Mouse (Mus musculus) gastrocnemius, adult 8-10 months (tissue): ENCODE results near the gene Prr22. TPM values are rescaled to one million over a fixed set of nuclear protein-coding genes. Genes with fewer than 3 reads are reported as not detected.

Experiments
- DNase-seq, 2 experiments: peaks; one replicate each; pipeline ENCODE4 v3.0.0; 2022; ENCODE audit warnings: low spot score in 2 of 2
- total RNA-seq, 4 experiments: library from RNA; stranded (reverse); gene quantifications; 2 replicates each; pipeline ENCODE4 v1.2.4; 2022

Gene Prr22
- total RNA-seq: under 1 TPM in 1 of 4 experiments, not detected in 3; 0.12 TPM

- no peak for DNase-seq
Measured at GRCm38 (mm10) chr17:56769950-56770349, at the start of gene Prr22. Prr22 (plus strand) TSS chr17:56770250.

- peak in 1 of 2 experiments; percentile 72 for DNase-seq
Measured at GRCm38 (mm10) chr17:56722441-56722840, 47.6 kb upstream of the Prr22 start.

- no peak for DNase-seq
Measured at GRCm38 (mm10) chr17:56723419-56724161, 46.5 kb upstream of the Prr22 start.

- DNase-seq: no peak
Measured at GRCm38 (mm10) chr17:56727029-56727649, 42.9 kb upstream of the Prr22 start.

- no peak for DNase-seq
Measured at GRCm38 (mm10) chr17:56727659-56728058, 42.4 kb upstream of the Prr22 start.

GRCm38 (mm10) chr17:56728117-56728516 lies 41.9 kb upstream of the Prr22 start:
- DNase-seq: no peak

- DNase-seq: no peak
Measured at GRCm38 (mm10) chr17:56729151-56729550, 40.9 kb upstream of the Prr22 start.

- no peak for DNase-seq
Measured at GRCm38 (mm10) chr17:56729656-56730055, 40.4 kb upstream of the Prr22 start.

GRCm38 (mm10) chr17:56736534-56736933 lies 33.5 kb upstream of the Prr22 start:
- DNase-seq: no peak

GRCm38 (mm10) chr17:56738221-56738620 lies 31.8 kb upstream of the Prr22 start:
- DNase-seq: no peak

GRCm38 (mm10) chr17:56740118-56740787 lies 29.8 kb upstream of the Prr22 start:
- no peak for DNase-seq

GRCm38 (mm10) chr17:56740788-56741160 lies 29.3 kb upstream of the Prr22 start:
- DNase-seq: no peak

GRCm38 (mm10) chr17:56744173-56744572 lies 25.9 kb upstream of the Prr22 start:
- no peak for DNase-seq

- no peak for DNase-seq
Measured at GRCm38 (mm10) chr17:56751404-56752072, 18.5 kb upstream of the Prr22 start.

GRCm38 (mm10) chr17:56753452-56753851 lies 16.6 kb upstream of the Prr22 start:
- no peak for DNase-seq

GRCm38 (mm10) chr17:56754271-56755185 lies 15.5 kb upstream of the Prr22 start:
- DNase-seq: no peak

- DNase-seq: no peak
Measured at GRCm38 (mm10) chr17:56756703-56757399, 13.2 kb upstream of the Prr22 start.

- peak; percentile 67 to 69 for DNase-seq
Measured at GRCm38 (mm10) chr17:56757416-56758123, 12.5 kb upstream of the Prr22 start, which contains the start of gene Nrtn. Nrtn (minus strand) TSS chr17:56757530.

GRCm38 (mm10) chr17:56758132-56758531 lies 11.9 kb upstream of the Prr22 start:
- DNase-seq: peak; percentile 71 to 81
